Mouse (Mus musculus): ENCODE measurements around the gene Rnf114. TPM values are rescaled to one million over a fixed set of nuclear protein-coding genes. Genes with fewer than 3 reads are reported as not detected.

Gene Rnf114
- total RNA-seq, 1 experiment: 48.1 TPM

GRCm38 (mm10) chr2:167551342-167551920 is 59.0 kb downstream of the Rnf114 start:
- H3K9ac ChIP-seq (ENCODE audit: insufficient read depth, low read depth, low read length, poor library complexity, severe bottlenecking): no peak overlapping the region
- H3K27ac ChIP-seq (ENCODE audit: insufficient read depth, low read depth, low read length, poor library complexity, severe bottlenecking): no peak overlapping the region
- H3K36me3 ChIP-seq (ENCODE audit: control insufficient read depth, insufficient read depth, low read length, poor library complexity, severe bottlenecking): no peaks in the 10 kb centered on the region
- DNase-seq (ENCODE audit: low read depth, low spot score): no peak
- no peaks in the 10 kb centered on the region for H3K9me3 ChIP-seq (ENCODE audit: control insufficient read depth, insufficient read depth, low read depth, low read length)
- in situ Hi-C loops (cut with MboI; ENCODE audit: low sequenced_read_pairs in 2 of 2, unreplicated experiment in 2 of 2): no loop called here
- H3K4me1 ChIP-seq (ENCODE audit: control insufficient read depth in 2 of 2, insufficient read depth in 2 of 2, low read length in 2 of 2, poor library complexity in 1 of 2): peaks cover 3 to 17% of the 10 kb centered on the region in 2 experiments; a peak in 2 of 4 replicates
- no peak overlapping the region for H3K4me3 ChIP-seq (ENCODE audit: insufficient read depth in 1 of 2, low read depth in 1 of 2, low read length in 2 of 2, poor library complexity in 1 of 2, severe bottlenecking in 1 of 2)
- TF ChIP-seq HCFC1 (IDR thresholded peaks at IDR 0.05; ENCODE audit: borderline replicate concordance, insufficient read depth, low read length) (no peak), CHD2 (IDR thresholded peaks at IDR 0.05; ENCODE audit: low read depth, low read length) (no peak), ZC3H11A (IDR thresholded peaks at IDR 0.05; ENCODE audit: borderline replicate concordance, low read depth, low read length) (no peak), ZNF384 (IDR thresholded peaks at IDR 0.05; ENCODE audit: low read depth, low read length) (no peak), MAFK (IDR thresholded peaks at IDR 0.05; ENCODE audit: insufficient read depth, low read depth, low read length) (no peak)

- H3K4me3 ChIP-seq (ENCODE audit: insufficient read depth in 1 of 2, low read depth in 1 of 2, low read length in 2 of 2, poor library complexity in 1 of 2, severe bottlenecking in 1 of 2): no peak overlapping the region
- no peaks in the 10 kb centered on the region for H3K9me3 ChIP-seq (ENCODE audit: control insufficient read depth, insufficient read depth, low read depth, low read length)
- H3K9ac ChIP-seq (ENCODE audit: insufficient read depth, low read depth, low read length, poor library complexity, severe bottlenecking): no peak overlapping the region
- in situ Hi-C loops (cut with MboI; ENCODE audit: low sequenced_read_pairs in 2 of 2, unreplicated experiment in 2 of 2): no loop called here
- DNase-seq (ENCODE audit: low read depth, low spot score): no peak
- no peak overlapping the region for H3K27ac ChIP-seq (ENCODE audit: insufficient read depth, low read depth, low read length, poor library complexity, severe bottlenecking)
- H3K4me1 ChIP-seq (ENCODE audit: control insufficient read depth in 2 of 2, insufficient read depth in 2 of 2, low read length in 2 of 2, poor library complexity in 1 of 2): peaks cover 3 to 13% of the 10 kb centered on the region in 2 experiments; a peak in 2 of 4 replicates
- H3K36me3 ChIP-seq (ENCODE audit: control insufficient read depth, insufficient read depth, low read length, poor library complexity, severe bottlenecking): no peaks in the 10 kb centered on the region
- TF ChIP-seq HCFC1 (IDR thresholded peaks at IDR 0.05; ENCODE audit: borderline replicate concordance, insufficient read depth, low read length): no peak
- TF ChIP-seq ZC3H11A (IDR thresholded peaks at IDR 0.05; ENCODE audit: borderline replicate concordance, low read depth, low read length): no peak
- no peak for TF ChIP-seq CHD2 (IDR thresholded peaks at IDR 0.05; ENCODE audit: low read depth, low read length)
- no peak for TF ChIP-seq ZNF384 (IDR thresholded peaks at IDR 0.05; ENCODE audit: low read depth, low read length)
- no peak for TF ChIP-seq MAFK (IDR thresholded peaks at IDR 0.05; ENCODE audit: insufficient read depth, low read depth, low read length)
These were observed 59.8 kb downstream of the Rnf114 start for GRCm38 (mm10) chr2:167552292-167552691.

GRCm38 (mm10) chr2:167552927-167553402 is 60.5 kb downstream of the Rnf114 start:
- Histone ChIP-seq H3K9ac (ENCODE audit: insufficient read depth, low read depth, low read length, poor library complexity, severe bottlenecking) (no peak overlapping the region), H3K4me1 (ENCODE audit: control insufficient read depth in 2 of 2, insufficient read depth in 2 of 2, low read length in 2 of 2, poor library complexity in 1 of 2) (peaks cover 0 to 9% of the 10 kb centered on the region in 2 experiments; a peak in 2 of 4 replicates), H3K4me3 (ENCODE audit: insufficient read depth in 1 of 2, low read depth in 1 of 2, low read length in 2 of 2, poor library complexity in 1 of 2, severe bottlenecking in 1 of 2) (no peak overlapping the region), H3K36me3 (ENCODE audit: control insufficient read depth, insufficient read depth, low read length, poor library complexity, severe bottlenecking) (no peaks in the 10 kb centered on the region), H3K27ac (ENCODE audit: insufficient read depth, low read depth, low read length, poor library complexity, severe bottlenecking) (no peak overlapping the region), H3K9me3 (ENCODE audit: control insufficient read depth, insufficient read depth, low read depth, low read length) (no peaks in the 10 kb centered on the region)
- TF ChIP-seq HCFC1 (IDR thresholded peaks at IDR 0.05; ENCODE audit: borderline replicate concordance, insufficient read depth, low read length): no peak
- no peak for TF ChIP-seq MAFK (IDR thresholded peaks at IDR 0.05; ENCODE audit: insufficient read depth, low read depth, low read length)
- TF ChIP-seq ZC3H11A (IDR thresholded peaks at IDR 0.05; ENCODE audit: borderline replicate concordance, low read depth, low read length): no peak
- no peak for TF ChIP-seq ZNF384 (IDR thresholded peaks at IDR 0.05; ENCODE audit: low read depth, low read length)
- no peak for TF ChIP-seq CHD2 (IDR thresholded peaks at IDR 0.05; ENCODE audit: low read depth, low read length)
- in situ Hi-C loops (cut with MboI; ENCODE audit: low sequenced_read_pairs in 2 of 2, unreplicated experiment in 2 of 2): no loop called here
- no peak for DNase-seq (ENCODE audit: low read depth, low spot score)

GRCm38 (mm10) chr2:167555766-167556165 is 63.3 kb downstream of the Rnf114 start:
- Histone ChIP-seq H3K4me3 (ENCODE audit: insufficient read depth in 1 of 2, low read depth in 1 of 2, low read length in 2 of 2, poor library complexity in 1 of 2, severe bottlenecking in 1 of 2) (no peak overlapping the region), H3K9me3 (ENCODE audit: control insufficient read depth, insufficient read depth, low read depth, low read length) (no peaks in the 10 kb centered on the region), H3K27ac (ENCODE audit: insufficient read depth, low read depth, low read length, poor library complexity, severe bottlenecking) (no peak overlapping the region), H3K4me1 (ENCODE audit: control insufficient read depth in 2 of 2, insufficient read depth in 2 of 2, low read length in 2 of 2, poor library complexity in 1 of 2) (peaks cover 0 to 19% of the 10 kb centered on the region in 2 experiments; a peak in 3 of 4 replicates), H3K9ac (ENCODE audit: insufficient read depth, low read depth, low read length, poor library complexity, severe bottlenecking) (no peak overlapping the region), H3K36me3 (ENCODE audit: control insufficient read depth, insufficient read depth, low read length, poor library complexity, severe bottlenecking) (no peaks in the 10 kb centered on the region)
- no peak for DNase-seq (ENCODE audit: low read depth, low spot score)
- no peak for TF ChIP-seq ZNF384 (IDR thresholded peaks at IDR 0.05; ENCODE audit: low read depth, low read length)
- no peak for TF ChIP-seq MAFK (IDR thresholded peaks at IDR 0.05; ENCODE audit: insufficient read depth, low read depth, low read length)
- TF ChIP-seq ZC3H11A (IDR thresholded peaks at IDR 0.05; ENCODE audit: borderline replicate concordance, low read depth, low read length): no peak
- no peak for TF ChIP-seq CHD2 (IDR thresholded peaks at IDR 0.05; ENCODE audit: low read depth, low read length)
- TF ChIP-seq HCFC1 (IDR thresholded peaks at IDR 0.05; ENCODE audit: borderline replicate concordance, insufficient read depth, low read length): no peak
- in situ Hi-C loops (cut with MboI; ENCODE audit: low sequenced_read_pairs in 2 of 2, unreplicated experiment in 2 of 2): no loop called here

Data from ES-E14 (cell line).